Mouse (Mus musculus): ENCODE measurements at regions not wholly inside any gene's neighbourhood (a gene's known extent, or its start where the extent isn't known, plus 50 kb on each side); places are given as distances from the start of the nearest gene placed in this dataset.

- no peak for DNase-seq (ENCODE audit: low spot score in 2 of 2)
Observed at GRCm38 (mm10) chr8:32958331-32958730, 470.2 kb upstream of the 5930422O12Rik start.

- no peak for DNase-seq (ENCODE audit: low spot score in 2 of 2)
Observed at GRCm38 (mm10) chr8:32958855-32959254, 469.7 kb upstream of the 5930422O12Rik start.

- DNase-seq (ENCODE audit: low spot score in 2 of 2), result no peak
Observed at GRCm38 (mm10) chr8:32959326-32960064, 469.0 kb upstream of the 5930422O12Rik start.

- DNase-seq (ENCODE audit: low spot score in 2 of 2), result peak; percentile 30 to 56
Observed at GRCm38 (mm10) chr8:32990216-32990615, 438.3 kb upstream of the 5930422O12Rik start.

- DNase-seq (ENCODE audit: low spot score in 2 of 2), result no peak
Observed at GRCm38 (mm10) chr8:33003967-33004564, 424.4 kb upstream of the 5930422O12Rik start.

- DNase-seq (ENCODE audit: low spot score in 2 of 2), result no peak
Observed at GRCm38 (mm10) chr8:33004570-33004969, 423.9 kb upstream of the 5930422O12Rik start.

GRCm38 (mm10) chr8:33010106-33010505 lies 418.4 kb upstream of the 5930422O12Rik start:
- peak in 1 of 2 experiments; percentile 24 for DNase-seq (ENCODE audit: low spot score in 2 of 2)

GRCm38 (mm10) chr8:33012784-33013183 lies 415.7 kb upstream of the 5930422O12Rik start:
- DNase-seq (ENCODE audit: low spot score in 2 of 2), result no peak

GRCm38 (mm10) chr8:33015861-33016260 lies 412.6 kb upstream of the 5930422O12Rik start:
- DNase-seq (ENCODE audit: low spot score in 2 of 2), result no peak

- DNase-seq (ENCODE audit: low spot score in 2 of 2), result no peak
Observed at GRCm38 (mm10) chr8:33026973-33027372, 401.5 kb upstream of the 5930422O12Rik start.

GRCm38 (mm10) chr8:33029453-33029852 lies 399.1 kb upstream of the 5930422O12Rik start:
- no peak for DNase-seq (ENCODE audit: low spot score in 2 of 2)

GRCm38 (mm10) chr8:33052017-33052416 lies 376.5 kb upstream of the 5930422O12Rik start:
- no peak for DNase-seq (ENCODE audit: low spot score in 2 of 2)

- DNase-seq (ENCODE audit: low spot score in 2 of 2), result no peak
Observed at GRCm38 (mm10) chr8:33065566-33065965, 362.9 kb upstream of the 5930422O12Rik start.

- no peak for DNase-seq (ENCODE audit: low spot score in 2 of 2)
Observed at GRCm38 (mm10) chr8:33066168-33066567, 362.3 kb upstream of the 5930422O12Rik start.

- no peak for DNase-seq (ENCODE audit: low spot score in 2 of 2)
Observed at GRCm38 (mm10) chr8:33067453-33068039, 361.0 kb upstream of the 5930422O12Rik start.

GRCm38 (mm10) chr8:33068468-33068867 lies 360.0 kb upstream of the 5930422O12Rik start:
- no peak for DNase-seq (ENCODE audit: low spot score in 2 of 2)

- no peak for DNase-seq (ENCODE audit: low spot score in 2 of 2)
Observed at GRCm38 (mm10) chr8:33075186-33075585, 353.3 kb upstream of the 5930422O12Rik start.

- no peak for DNase-seq (ENCODE audit: low spot score in 2 of 2)
Observed at GRCm38 (mm10) chr8:33076253-33076652, 352.3 kb upstream of the 5930422O12Rik start.

GRCm38 (mm10) chr8:33078125-33078524 lies 350.4 kb upstream of the 5930422O12Rik start:
- DNase-seq (ENCODE audit: low spot score in 2 of 2), result no peak

- DNase-seq (ENCODE audit: low spot score in 2 of 2), result no peak
Observed at GRCm38 (mm10) chr8:33079867-33080585, 348.5 kb upstream of the 5930422O12Rik start.

- no peak for DNase-seq (ENCODE audit: low spot score in 2 of 2)
Observed at GRCm38 (mm10) chr8:33081941-33082340, 346.6 kb upstream of the 5930422O12Rik start.

GRCm38 (mm10) chr8:33085461-33085860 lies 343.0 kb upstream of the 5930422O12Rik start:
- DNase-seq (ENCODE audit: low spot score in 2 of 2), result no peak
